In the genomic region with DNA sequence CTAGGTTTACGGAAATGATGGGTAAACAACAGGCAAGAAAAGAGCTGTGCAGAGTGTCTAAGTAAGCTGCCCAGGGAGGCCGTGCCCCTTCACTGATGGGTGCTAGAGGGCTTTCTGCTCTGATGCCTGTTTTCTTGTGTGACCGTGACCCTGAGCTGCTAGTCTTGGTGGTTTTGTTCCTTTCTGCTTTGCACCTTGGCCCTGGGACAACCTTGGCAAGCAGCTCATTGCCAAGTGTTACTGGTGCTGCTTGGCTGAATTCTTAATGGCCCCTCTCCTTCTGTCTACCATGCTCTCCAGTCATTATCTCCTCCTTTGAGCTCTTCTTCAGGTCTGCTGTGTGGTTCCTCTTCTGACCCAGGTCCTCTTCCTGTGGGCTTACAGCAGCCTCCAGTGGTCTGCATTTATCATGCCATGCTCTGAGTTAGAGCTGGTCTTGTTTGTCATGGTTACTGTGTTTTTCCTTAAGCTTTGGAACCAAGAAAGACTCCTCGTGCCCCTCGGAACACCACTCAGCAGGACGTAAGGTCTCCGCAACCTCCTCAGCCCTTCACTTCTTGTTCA, we compare ENCODE assay signal across 15 mouse cellular contexts.
DNase-seq lines count a peak whose midpoint lies in the region; ATAC-seq lines count a peak whose summit lies in the region.
"Had no signal": no experiment of that assay in that cellular context is flagged by ENCODE, and none has a peak within 500 bp of the region (broad histone marks: within the 10 kb centered on the region; RNA-seq: fewer than 3 reads in every experiment).

No protein-coding gene starts in this region.

- no peak overlapping the region for H3K4me3 ChIP-seq in kidney, embryonic 15.5 days (replicated peaks)
- H3K4me3 ChIP-seq: embryonic facial prominence, embryonic 13.5 days; liver, embryonic 13.5 days had no signal

- H3K27ac ChIP-seq in kidney, embryonic 15.5 days = no peak overlapping the region
- H3K27ac ChIP-seq: embryonic facial prominence, embryonic 13.5 days; liver, embryonic 13.5 days had no signal

- no peak overlapping the region for H3K4me2 ChIP-seq in kidney, embryonic 15.5 days
- H3K4me2 ChIP-seq: embryonic facial prominence, embryonic 13.5 days; liver, embryonic 13.5 days; midbrain, embryonic 11.5 days had no signal

- H3K4me1 ChIP-seq in kidney, embryonic 15.5 days = peaks cover 25% of the 10 kb centered on the region
- H3K4me1 ChIP-seq: liver, embryonic 13.5 days had no signal

- 0 out of 2 replicates have a peak, but pooled peaks cover 4% of the 10 kb centered on the region for H3K36me3 ChIP-seq in kidney, embryonic 15.5 days
- H3K36me3 ChIP-seq: G1E; liver, embryonic 13.5 days had no signal

- peak; percentile 36 for DNase-seq in kidney, adult 11 months
- DNase-seq in ovary, adult 18-20 months (ENCODE audit: low spot score) = peak; percentile 44
- no peak for DNase-seq in ovary, postnatal 10 days (ENCODE audit: low spot score)
- DNase-seq in cerebellum, postnatal 10 days = peak; percentile 82 to 87
- no peak for DNase-seq in frontal cortex, postnatal 25 days (ENCODE audit: low spot score in 2 of 2)
- DNase-seq: adrenal gland, postnatal 36 days; heart, adult 11 months; layer of hippocampus, adult 9-11 months; liver, embryonic 13.5 days had no signal

- H3K27me3 ChIP-seq in kidney, embryonic 15.5 days = no peaks in the 10 kb centered on the region
- H3K27me3 ChIP-seq: embryonic facial prominence, embryonic 13.5 days; liver, embryonic 13.5 days had no signal

- no peak overlapping the region for H3K9ac ChIP-seq in kidney, embryonic 15.5 days
- H3K9ac ChIP-seq: embryonic facial prominence, embryonic 13.5 days; liver, embryonic 13.5 days had no signal

- no peaks in the 10 kb centered on the region for H3K9me3 ChIP-seq in kidney, embryonic 15.5 days (replicated peaks)
- H3K9me3 ChIP-seq: embryonic facial prominence, embryonic 13.5 days; liver, embryonic 13.5 days had no signal

- 93% methylated on average over 7 of the region's 7 CpGs for WGBS in kidney, embryonic 15.5 days

- ATAC-seq in kidney, embryonic 15.5 days (replicated peaks; ENCODE audit: low FRiP score) = no peak
- 0 out of 2 replicates have a peak, but pooled peaks have one; percentile 35 for ATAC-seq in megakaryocyte progenitor cell, adult 5-6 weeks (replicated peaks; ENCODE audit: poor library complexity)
- ATAC-seq: lung, postnatal 0 days had no signal

Comparison
In these comparisons a context has a peak if more than half of its experiments do, and no peak if none do; other contexts are left out.
1. DNase-seq: peak in kidney, adult 11 months (single experiment), ovary, adult 18-20 months (single experiment) and cerebellum, postnatal 10 days (2 of 2); none in ovary, postnatal 10 days (single experiment) and frontal cortex, postnatal 25 days (0 of 2).